Mouse (Mus musculus): ENCODE data around the gene Frmd6. TPM values are rescaled to one million over a fixed set of nuclear protein-coding genes. Genes with fewer than 3 reads are reported as not detected.

Frmd6 gene
- total RNA-seq (2022): 100 to 1,000 TPM in 2 of 4 experiments, 10 to 100 TPM in 2; 55.0 to 240 (median 120) TPM

GRCm38 (mm10) chr12:70824729-70825650, at the start of gene Frmd6:
Gene Frmd6, plus strand, starts transcription at chr12:70825514.
- DNase-seq: peak; percentile 87

GRCm38 (mm10) chr12:70775609-70776008, 49.7 kb upstream of the Frmd6 start:
- no peak for DNase-seq

- DNase-seq: no peak
Measured at GRCm38 (mm10) chr12:70776683-70777082, 48.6 kb upstream of the Frmd6 start.

- no peak for DNase-seq
Measured at GRCm38 (mm10) chr12:70777466-70777865, 47.8 kb upstream of the Frmd6 start.

- peak; percentile 59 for DNase-seq
Measured at GRCm38 (mm10) chr12:70777866-70778265, 47.4 kb upstream of the Frmd6 start.

- DNase-seq: no peak
Measured at GRCm38 (mm10) chr12:70778271-70778670, 47.0 kb upstream of the Frmd6 start.

GRCm38 (mm10) chr12:70778724-70779123, 46.6 kb upstream of the Frmd6 start:
- peak; percentile 73 for DNase-seq

- DNase-seq: no peak
Measured at GRCm38 (mm10) chr12:70783049-70783448, 42.3 kb upstream of the Frmd6 start.

GRCm38 (mm10) chr12:70783475-70784239, 41.7 kb upstream of the Frmd6 start:
- no peak for DNase-seq

GRCm38 (mm10) chr12:70784240-70784705, 41.0 kb upstream of the Frmd6 start:
- DNase-seq: no peak

- no peak for DNase-seq
Measured at GRCm38 (mm10) chr12:70789341-70789740, 36.0 kb upstream of the Frmd6 start.

- DNase-seq: no peak
Measured at GRCm38 (mm10) chr12:70793291-70793690, 32.0 kb upstream of the Frmd6 start.

GRCm38 (mm10) chr12:70794543-70795388, 30.5 kb upstream of the Frmd6 start:
- DNase-seq: no peak

GRCm38 (mm10) chr12:70795389-70795711, 30.0 kb upstream of the Frmd6 start:
- no peak for DNase-seq

GRCm38 (mm10) chr12:70798496-70798895, 26.8 kb upstream of the Frmd6 start:
- no peak for DNase-seq

GRCm38 (mm10) chr12:70799231-70800002, 25.9 kb upstream of the Frmd6 start:
- no peak for DNase-seq

- no peak for DNase-seq
Measured at GRCm38 (mm10) chr12:70800086-70800485, 25.2 kb upstream of the Frmd6 start.

GRCm38 (mm10) chr12:70801361-70801760, 24.0 kb upstream of the Frmd6 start:
- DNase-seq: no peak

GRCm38 (mm10) chr12:70803494-70803893, 21.8 kb upstream of the Frmd6 start:
- DNase-seq: no peak

- DNase-seq: no peak
Measured at GRCm38 (mm10) chr12:70804989-70805388, 20.3 kb upstream of the Frmd6 start.

GRCm38 (mm10) chr12:70807543-70807942, 17.8 kb upstream of the Frmd6 start:
- DNase-seq: no peak

- DNase-seq: no peak
Measured at GRCm38 (mm10) chr12:70807975-70808374, 17.3 kb upstream of the Frmd6 start.

Measured in adrenal gland, adult 8-10 months (tissue).